7 mouse cellular contexts compared by ENCODE assay signal in genomic region chr17:45593479-45593878, GRCm38 (mm10). TPM values are rescaled to one million over a fixed set of nuclear protein-coding genes. Genes with fewer than 3 reads are reported as not detected.
DNase-seq lines count a peak whose midpoint lies in the region; ATAC-seq and TF ChIP-seq lines count a peak whose summit lies in the region.

No protein-coding gene starts in this region.

- H3ac ChIP-seq in myocyte (ENCODE audit: control insufficient read depth, insufficient read length): peak overlapping the region; percentile 88

- ATAC-seq in embryonic facial prominence, embryonic 15.5 days (ENCODE audit: insufficient number of reproducible peaks, low FRiP score, low TSS enrichment, low read depth): no peak
- no peak for ATAC-seq in kidney, embryonic 15.5 days (replicated peaks; ENCODE audit: low FRiP score)

- no peak for TF ChIP-seq CTCF in testis, adult 2 months (IDR thresholded peaks at IDR 0.05; ENCODE audit: control insufficient read depth, insufficient read depth, insufficient replicate concordance, low read depth, low read length)

- H3K27me3 ChIP-seq in testis, adult 2 months (ENCODE audit: control insufficient read depth, insufficient read depth, low read length): no peaks in the 10 kb centered on the region
- H3K27me3 ChIP-seq in embryonic facial prominence, embryonic 15.5 days: no peaks in the 10 kb centered on the region
- H3K27me3 ChIP-seq in kidney, embryonic 15.5 days: no peaks in the 10 kb centered on the region
- no peaks in the 10 kb centered on the region for H3K27me3 ChIP-seq in myocyte (ENCODE audit: control insufficient read depth, insufficient read depth, insufficient read length)

- H3K4me1 ChIP-seq in testis, adult 2 months (ENCODE audit: control insufficient read depth, insufficient read depth, low read length): peaks cover 32% of the 10 kb centered on the region
- H3K4me1 ChIP-seq in embryonic facial prominence, embryonic 15.5 days: peaks cover 63% of the 10 kb centered on the region
- peaks cover 70% of the 10 kb centered on the region for H3K4me1 ChIP-seq in kidney, embryonic 15.5 days

- peak overlapping the region; percentile 50 for H3K27ac ChIP-seq in testis, adult 2 months (ENCODE audit: control insufficient read depth, insufficient read depth, low read depth, low read length)
- H3K27ac ChIP-seq in embryonic facial prominence, embryonic 15.5 days (replicated peaks): 0 out of 2 replicates have a peak overlapping the region, but pooled peaks have one; percentile 31
- peak overlapping the region; percentile 49; the same call in 1 of the 2 replicates for H3K27ac ChIP-seq in kidney, embryonic 15.5 days

- DNase-seq in testis, postnatal 14 days (ENCODE audit: low spot score): no peak
- DNase-seq in right cerebral cortex, postnatal 25 days: no peak
- DNase-seq in thymus, postnatal 14 days: no peak

- H3K4me3 ChIP-seq in testis, adult 2 months (ENCODE audit: control insufficient read depth, low read depth, low read length): peak overlapping the region; percentile 95
- peak overlapping the region; percentile 52; the same call in 1 of the 2 replicates for H3K4me3 ChIP-seq in embryonic facial prominence, embryonic 15.5 days (replicated peaks)
- H3K4me3 ChIP-seq in kidney, embryonic 15.5 days (replicated peaks): 0 out of 2 replicates have a peak overlapping the region, but pooled peaks have one; percentile 6
- peak overlapping the region; percentile 80 for H3K4me3 ChIP-seq in myocyte

- WGBS in embryonic facial prominence, embryonic 15.5 days: 35% methylated on average over 8 of the region's 8 CpGs
- 34% methylated on average over 8 of the region's 8 CpGs for WGBS in kidney, embryonic 15.5 days

- H3K9ac ChIP-seq in embryonic facial prominence, embryonic 15.5 days: no peak overlapping the region; the same call in 1 of the 2 replicates
- H3K9ac ChIP-seq in kidney, embryonic 15.5 days: 0 out of 2 replicates have a peak overlapping the region, but pooled peaks have one; percentile 21

- no peak for TF ChIP-seq POLR2A in testis, adult 2 months (IDR thresholded peaks at IDR 0.05; ENCODE audit: control insufficient read depth, low read depth, low read length)
- no peak for TF ChIP-seq POLR2A in myocyte (IDR thresholded peaks at IDR 0.05; ENCODE audit: insufficient read length, low read depth)

- H3K9me3 ChIP-seq in embryonic facial prominence, embryonic 15.5 days (replicated peaks): no peaks in the 10 kb centered on the region
- H3K9me3 ChIP-seq in kidney, embryonic 15.5 days (replicated peaks): no peaks in the 10 kb centered on the region

- peaks cover 58% of the 10 kb centered on the region for H3K79me2 ChIP-seq in myocyte (ENCODE audit: control insufficient read depth, insufficient read depth)

- no peaks in the 10 kb centered on the region for H3K36me3 ChIP-seq in testis, adult 2 months (ENCODE audit: control insufficient read depth, insufficient read depth, low read length)
- H3K36me3 ChIP-seq in embryonic facial prominence, embryonic 15.5 days: peaks cover 10% of the 10 kb centered on the region; the same call in 1 of the 2 replicates
- H3K36me3 ChIP-seq in kidney, embryonic 15.5 days: peaks cover 14% of the 10 kb centered on the region
- H3K36me3 ChIP-seq in myocyte (ENCODE audit: control insufficient read depth, insufficient read depth): peaks cover 25% of the 10 kb centered on the region

- peak overlapping the region; percentile 96 for H3K4me2 ChIP-seq in embryonic facial prominence, embryonic 15.5 days (replicated peaks)
- peak overlapping the region; percentile 99 for H3K4me2 ChIP-seq in kidney, embryonic 15.5 days
- peak overlapping the region; percentile 88 for H3K4me2 ChIP-seq in myocyte (ENCODE audit: low read depth)

TF ChIP-seq in myocyte, 11 proteins besides CTCF, POLR2A, EP300 and RAD21:
- TF ChIP-seq POLR2AphosphoS2 (IDR thresholded peaks at IDR 0.05; ENCODE audit: insufficient read length, low read depth): peak; percentile 53
- no peak for TF ChIP-seq TCF12 (IDR thresholded peaks at IDR 0.05; ENCODE audit: insufficient read depth, poor library complexity, severe bottlenecking)

RNA-seq across cellular contexts. Expression of gene Slc29a1, which starts 5.9 kb away (rescaled TPM):
- polyA plus RNA-seq in testis, adult 2 months (2012; rRNA removed): 138 and 143 TPM in 2 replicates
- 92.7 and 99.7 TPM in 2 replicates for polyA plus RNA-seq in embryonic facial prominence, embryonic 15.5 days (2015; fragmentation: Nextera tagmentation; extraction: Ambion mirVana)
- 100 and 102 TPM in 2 replicates for polyA plus RNA-seq in kidney, embryonic 15.5 days (2015; fragmentation: Nextera tagmentation; extraction: Ambion mirVana)
- polyA plus RNA-seq in myocyte (2012; fragmentation: generic; extraction: Trizol): 913 TPM

RNA-seq across cellular contexts. Expression of gene Mymx, which starts 8.4 kb away (rescaled TPM):
- 3.4 and 4.4 TPM in 2 replicates for polyA plus RNA-seq in testis, adult 2 months (2012; rRNA removed)
- 29.9 and 41.1 TPM in 2 replicates for polyA plus RNA-seq in embryonic facial prominence, embryonic 15.5 days (2015; fragmentation: Nextera tagmentation; extraction: Ambion mirVana)
- 5.7 and 6.3 TPM in 2 replicates for polyA plus RNA-seq in kidney, embryonic 15.5 days (2015; fragmentation: Nextera tagmentation; extraction: Ambion mirVana)
- polyA plus RNA-seq in myocyte (2012; fragmentation: generic; extraction: Trizol): 576 TPM

RNA-seq across cellular contexts. Expression of gene Hsp90ab1, which starts 20.4 kb away (rescaled TPM):
- 99.1 and 109 TPM in 2 replicates for polyA plus RNA-seq in testis, adult 2 months (2012; rRNA removed)
- polyA plus RNA-seq in embryonic facial prominence, embryonic 15.5 days (2015; fragmentation: Nextera tagmentation; extraction: Ambion mirVana): 1,563 and 1,577 TPM in 2 replicates
- polyA plus RNA-seq in kidney, embryonic 15.5 days (2015; fragmentation: Nextera tagmentation; extraction: Ambion mirVana): 1,881 and 1,940 TPM in 2 replicates
- 1,606 TPM for polyA plus RNA-seq in myocyte (2012; fragmentation: generic; extraction: Trizol)

RNA-seq across cellular contexts. Expression of gene Slc35b2, which starts 29.8 kb away (rescaled TPM):
- polyA plus RNA-seq in testis, adult 2 months (2012; rRNA removed): 26.6 and 35.6 TPM in 2 replicates
- polyA plus RNA-seq in embryonic facial prominence, embryonic 15.5 days (2015; fragmentation: Nextera tagmentation; extraction: Ambion mirVana): 133 and 139 TPM in 2 replicates
- 142 TPM in 2 replicates for polyA plus RNA-seq in kidney, embryonic 15.5 days (2015; fragmentation: Nextera tagmentation; extraction: Ambion mirVana)
- polyA plus RNA-seq in myocyte (2012; fragmentation: generic; extraction: Trizol): 80.1 TPM

RNA-seq across cellular contexts. Expression of gene Nfkbie, which starts 38.0 kb away (rescaled TPM):
- polyA plus RNA-seq in testis, adult 2 months (2012; rRNA removed): 0.83 and 0.95 TPM in 2 replicates
- polyA plus RNA-seq in embryonic facial prominence, embryonic 15.5 days (2015; fragmentation: Nextera tagmentation; extraction: Ambion mirVana): 5.5 and 6.3 TPM in 2 replicates
- 5.3 and 5.7 TPM in 2 replicates for polyA plus RNA-seq in kidney, embryonic 15.5 days (2015; fragmentation: Nextera tagmentation; extraction: Ambion mirVana)
- 7.3 TPM for polyA plus RNA-seq in myocyte (2012; fragmentation: generic; extraction: Trizol)

Comparison
In these comparisons a context has a peak if more than half of its experiments do, and no peak if none do; other contexts are left out.
1. H3K4me3 ChIP-seq: peak in every context shown above with its lines; median percentile 95 in testis, adult 2 months; 80 in myocyte; 52 in embryonic facial prominence, embryonic 15.5 days; 6 in kidney, embryonic 15.5 days.
2. RNA of gene Mymx, which starts 8.4 kb away (polyA plus RNA-seq): 576 TPM in myocyte (single experiment); 29.9 to 41.1 TPM in embryonic facial prominence, embryonic 15.5 days, 5.7 to 6.3 TPM in kidney, embryonic 15.5 days and 3.4 to 4.4 TPM in testis, adult 2 months; every median in the first group is over 10 times any median in the second.
3. RNA of gene Hsp90ab1, which starts 20.4 kb away (polyA plus RNA-seq): 1,881 to 1,940 TPM in kidney, embryonic 15.5 days, 1,606 TPM in myocyte (single experiment) and 1,563 to 1,577 TPM in embryonic facial prominence, embryonic 15.5 days; 99.1 to 109 TPM in testis, adult 2 months; every median in the first group is over 10 times any median in the second.
4. Peak in every context shown above with its lines, with median percentiles within 50 percentile points of each other: H3K27ac ChIP-seq and H3K4me2 ChIP-seq.